Mouse (Mus musculus): Measurements from ENCODE around the gene Tmem200a.

DNA sequence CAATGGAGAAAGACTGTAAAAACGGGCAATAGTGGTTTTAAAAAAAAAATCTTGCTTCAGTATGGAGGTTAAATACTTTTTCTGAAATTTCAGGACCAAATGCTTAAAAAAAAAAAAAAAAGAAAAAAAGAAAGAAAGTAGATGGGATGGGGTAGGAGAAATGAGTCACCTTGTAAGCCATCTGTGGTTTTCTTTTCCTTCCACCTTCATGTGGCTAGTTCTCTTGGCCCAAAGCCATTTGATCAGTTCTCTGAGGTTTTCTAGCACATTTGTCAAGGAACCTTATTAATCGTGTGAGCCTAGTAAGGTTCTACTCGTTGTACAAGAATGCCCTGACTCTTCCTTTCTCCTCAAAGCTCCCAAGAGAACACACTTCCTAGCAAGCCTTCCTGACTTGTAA lies 826 bp upstream of the Tmem200a start:
- TF ChIP-seq CTCF (IDR thresholded peaks at IDR 0.05; ENCODE audit: control insufficient read depth, insufficient read depth, insufficient read length) = no peak
- TF ChIP-seq MAX (IDR thresholded peaks at IDR 0.05) = no peak
- TF ChIP-seq USF1 (IDR thresholded peaks at IDR 0.05; ENCODE audit: low read depth) = no peak
- TF ChIP-seq MYOG (IDR thresholded peaks at IDR 0.05; ENCODE audit: control insufficient read depth, extremely low read depth, insufficient read length) = no peak
- no peak for TF ChIP-seq MYOD1 (IDR thresholded peaks at IDR 0.05; ENCODE audit: control insufficient read depth, insufficient read length, low read depth)
- TF ChIP-seq FOSL1 (IDR thresholded peaks at IDR 0.05; ENCODE audit: insufficient read depth, low read length, poor library complexity, severe bottlenecking) = peak; percentile 63

Data from C2C12 (cell line).